Mouse (Mus musculus) naive thymus-derived CD4-positive, alpha-beta T cell, adult 2 months (primary cell): ENCODE data around the gene Dab1.

Source experiments
- DNase-seq: peaks from one replicate; pipeline ENCODE4 v3.0.0-alpha.2; 2011; ENCODE audit warnings: low read depth

Dab1 gene

DNA sequence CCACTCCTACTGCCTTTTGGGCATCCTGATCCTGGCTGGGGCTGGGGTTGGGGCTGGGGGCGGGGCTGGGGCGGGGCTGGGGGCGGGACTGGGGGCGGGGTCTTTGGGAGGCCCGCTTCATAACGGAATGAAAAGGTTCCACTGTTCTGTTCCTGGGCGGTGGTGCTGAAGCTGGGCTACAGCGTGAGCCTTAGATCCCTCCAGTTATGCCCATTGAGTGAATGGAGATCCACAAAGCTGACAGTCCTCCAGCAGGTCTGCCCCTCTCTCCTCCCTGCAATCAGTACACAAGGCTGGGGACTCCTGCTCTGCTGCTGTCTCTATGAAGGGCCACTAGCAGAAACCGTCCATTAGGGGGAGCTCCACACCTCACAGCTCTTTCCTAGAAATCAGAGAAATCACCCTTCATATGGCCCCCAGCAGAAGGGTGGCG is 895.4 kb downstream of the Dab1 start:
- no peak for DNase-seq

DNA sequence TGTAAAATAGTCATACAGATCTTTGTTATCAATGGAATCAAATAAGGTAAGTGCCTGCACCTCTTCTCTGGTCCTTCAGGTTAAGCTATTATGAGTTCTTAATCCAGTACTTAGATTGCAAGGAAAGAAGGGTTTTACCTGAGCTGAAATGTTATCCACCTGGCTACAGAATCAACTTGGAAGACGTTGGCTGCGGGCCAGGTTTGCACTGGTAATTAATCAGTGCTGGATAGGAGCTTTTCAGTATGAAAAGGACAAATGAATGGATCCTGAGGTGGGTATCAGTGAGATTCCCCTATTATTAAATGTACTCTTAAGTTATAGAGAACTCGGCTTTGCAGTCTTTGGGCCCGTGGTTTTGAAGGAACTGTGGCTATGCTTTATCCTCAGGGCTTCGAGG is 896.5 kb downstream of the Dab1 start:
- DNase-seq: no peak

GRCm38 (mm10) chr4:104522324-104522723 is 903.2 kb downstream of the Dab1 start:
- no peak for DNase-seq

GRCm38 (mm10) chr4:104523776-104524175 is 904.6 kb downstream of the Dab1 start:
- no peak for DNase-seq

- DNase-seq: no peak
These were observed 910.9 kb downstream of the Dab1 start for GRCm38 (mm10) chr4:104529905-104530646.

- DNase-seq: no peak
These were observed 913.7 kb downstream of the Dab1 start for GRCm38 (mm10) chr4:104532846-104533245.

DNA sequence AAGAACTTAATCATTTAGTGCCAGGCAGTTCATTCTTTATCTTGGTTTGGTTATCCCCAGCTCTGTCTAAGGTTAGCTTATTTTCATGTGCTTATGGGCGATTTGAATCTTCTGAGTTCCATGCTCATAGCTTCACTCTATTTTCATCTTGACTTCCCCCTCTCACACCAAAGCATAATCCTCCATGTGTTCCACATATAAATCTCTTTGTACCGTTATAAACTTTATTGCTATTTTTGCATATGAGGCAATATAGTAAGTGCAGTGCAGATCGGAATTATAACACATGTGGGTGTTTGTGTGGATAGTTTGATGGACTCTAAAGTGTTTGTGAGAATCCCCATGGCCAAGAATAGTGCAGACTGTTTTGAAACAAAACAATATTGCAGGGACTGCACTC is 919.3 kb downstream of the Dab1 start:
- DNase-seq: no peak

DNA sequence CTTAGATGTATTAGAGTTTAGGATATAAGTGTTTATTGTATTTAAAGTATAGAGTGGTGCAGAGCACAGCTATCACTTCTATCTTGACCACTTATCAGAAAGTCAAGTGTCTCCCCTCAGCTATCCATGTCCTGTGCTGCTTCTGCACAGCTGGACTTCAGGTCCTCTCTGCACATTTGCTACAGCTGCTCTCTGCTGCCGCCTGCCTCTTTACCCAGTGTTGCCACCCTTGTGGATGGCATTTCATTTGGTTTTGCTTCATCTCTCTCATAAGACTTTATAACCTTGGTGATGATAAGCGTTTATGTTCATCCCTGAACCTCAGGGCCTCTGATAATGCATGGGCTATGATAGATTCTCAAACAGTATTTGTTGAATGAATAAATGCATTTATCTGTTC is 919.9 kb downstream of the Dab1 start:
- no peak for DNase-seq

GRCm38 (mm10) chr4:104547091-104547490 is 927.9 kb downstream of the Dab1 start:
- no peak for DNase-seq

- no peak for DNase-seq
These were observed 929.1 kb downstream of the Dab1 start for GRCm38 (mm10) chr4:104548287-104548686.

DNA sequence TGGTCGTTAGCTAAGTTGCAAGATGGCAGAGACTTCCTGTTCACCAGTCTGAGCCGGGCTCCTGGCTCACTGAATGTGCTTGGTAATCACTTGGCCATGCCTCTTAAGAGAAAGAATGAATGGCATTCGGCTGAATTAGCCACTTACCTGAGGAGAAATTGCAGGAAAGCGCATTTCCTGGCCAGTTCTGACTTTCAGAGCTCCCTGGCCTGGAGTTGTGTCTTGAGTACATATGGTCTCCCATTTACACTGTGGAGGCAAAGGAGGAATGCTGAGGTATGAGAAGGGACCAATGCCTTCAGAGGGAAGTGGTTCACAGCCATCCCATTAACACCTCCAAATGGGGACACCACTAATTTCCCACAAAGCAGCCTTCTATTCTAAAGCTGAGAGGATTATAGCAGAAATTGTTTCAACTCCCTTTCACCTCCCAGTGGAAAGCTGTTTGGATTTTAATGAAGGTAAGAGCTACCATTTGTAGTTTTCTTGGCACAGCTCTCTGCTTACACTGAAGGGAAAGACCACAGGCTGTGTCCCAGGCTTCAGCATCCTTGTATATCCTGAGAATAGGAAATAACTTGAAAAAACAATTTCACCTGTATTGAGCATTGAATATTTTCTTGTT is 931.5 kb downstream of the Dab1 start:
- DNase-seq: no peak

DNA sequence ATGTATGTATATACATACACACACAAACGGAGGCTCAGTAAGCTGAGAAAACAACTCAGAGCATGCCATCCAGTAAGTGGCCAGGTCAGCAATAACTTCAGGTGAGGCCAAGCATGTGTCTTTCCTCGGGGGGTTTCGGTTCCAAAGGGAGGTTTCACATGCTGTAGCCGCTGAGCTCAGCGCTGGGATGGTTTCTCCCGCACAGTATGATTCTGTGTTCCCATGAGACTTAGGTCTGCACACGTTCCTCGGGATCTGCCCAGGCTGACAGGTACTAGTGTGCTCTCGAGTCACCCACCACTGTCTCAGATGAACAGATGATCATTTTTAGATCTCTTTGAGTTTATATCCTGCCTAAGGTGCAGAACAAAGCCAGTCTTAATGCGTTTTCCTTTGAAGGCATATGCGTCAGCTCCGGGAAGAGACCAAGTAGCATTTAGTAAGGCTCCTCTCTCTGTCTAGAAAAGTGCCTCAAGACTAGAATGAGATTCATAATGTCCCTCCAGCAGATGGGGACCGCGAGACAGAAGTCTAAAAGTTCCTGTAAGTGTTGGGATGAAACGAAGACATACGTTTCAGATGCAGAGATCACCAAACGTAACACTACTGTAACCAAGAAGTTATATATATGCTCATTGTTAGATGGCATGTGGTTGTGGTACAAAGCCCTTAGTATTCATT is 932.4 kb downstream of the Dab1 start:
- DNase-seq: no peak

DNA sequence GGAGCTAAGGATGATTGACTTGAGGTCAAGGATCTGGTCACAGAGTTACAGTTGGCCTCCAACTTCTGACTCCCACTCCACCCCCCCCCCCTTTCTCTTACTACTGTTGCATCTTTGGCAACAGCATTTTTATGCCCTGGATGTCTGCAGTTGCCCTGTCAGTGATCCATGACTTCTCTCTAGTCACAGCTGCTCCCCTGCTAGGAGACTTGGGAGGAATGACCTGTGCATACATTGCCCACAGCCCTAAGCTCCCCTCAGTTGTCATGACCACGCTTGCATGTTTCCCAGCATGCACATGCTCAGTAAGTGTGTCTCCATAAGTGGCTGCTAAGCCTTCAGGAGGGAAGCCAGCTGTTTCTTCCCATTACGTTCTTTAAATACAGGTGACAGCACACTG is 936.2 kb downstream of the Dab1 start:
- no peak for DNase-seq

- no peak for DNase-seq
These were observed 944.4 kb downstream of the Dab1 start for GRCm38 (mm10) chr4:104563512-104563911.

DNA sequence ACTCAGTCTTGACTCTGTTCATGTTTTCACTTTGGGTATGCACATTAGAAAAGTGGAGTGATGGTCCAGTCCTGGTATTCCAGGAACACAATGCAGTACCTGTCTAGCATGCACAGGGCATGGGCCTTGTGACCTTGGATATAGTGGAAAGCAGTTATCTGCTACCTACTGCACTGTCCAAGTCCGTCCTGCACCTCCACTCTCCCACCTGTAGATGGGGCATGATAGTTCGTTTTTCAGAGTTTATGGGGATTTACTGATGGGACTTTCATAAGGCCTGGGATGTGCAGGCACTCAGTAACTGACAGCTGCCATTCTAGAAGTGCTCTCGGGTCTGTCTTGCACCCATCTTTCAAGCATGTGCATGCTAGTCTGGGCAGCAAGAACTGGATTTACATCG is 951.4 kb downstream of the Dab1 start:
- DNase-seq: no peak

- no peak for DNase-seq
These were observed 953.3 kb downstream of the Dab1 start for GRCm38 (mm10) chr4:104572440-104572839.

GRCm38 (mm10) chr4:104573419-104573818 is 954.3 kb downstream of the Dab1 start:
- no peak for DNase-seq

DNA sequence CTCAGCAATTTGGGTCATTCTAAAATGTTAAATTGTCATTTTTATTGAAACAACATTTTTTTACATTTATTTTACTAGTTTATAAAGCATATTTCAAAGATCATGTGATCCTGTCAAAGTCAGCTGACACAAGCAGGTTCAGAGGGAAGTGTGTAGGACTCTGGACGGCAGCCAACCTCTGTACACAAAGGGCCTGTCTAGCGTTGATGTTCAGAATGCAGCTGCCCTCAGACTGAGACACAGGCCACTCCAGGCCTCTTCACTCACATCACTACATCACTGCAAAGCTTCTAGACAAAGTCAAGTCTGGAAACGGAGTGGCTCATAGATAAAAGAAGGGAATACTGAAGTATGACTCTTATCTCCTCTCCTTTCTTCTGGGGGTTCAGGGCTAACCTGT is 959.2 kb downstream of the Dab1 start:
- no peak for DNase-seq

GRCm38 (mm10) chr4:104579946-104580544 is 960.9 kb downstream of the Dab1 start:
- no peak for DNase-seq

DNA sequence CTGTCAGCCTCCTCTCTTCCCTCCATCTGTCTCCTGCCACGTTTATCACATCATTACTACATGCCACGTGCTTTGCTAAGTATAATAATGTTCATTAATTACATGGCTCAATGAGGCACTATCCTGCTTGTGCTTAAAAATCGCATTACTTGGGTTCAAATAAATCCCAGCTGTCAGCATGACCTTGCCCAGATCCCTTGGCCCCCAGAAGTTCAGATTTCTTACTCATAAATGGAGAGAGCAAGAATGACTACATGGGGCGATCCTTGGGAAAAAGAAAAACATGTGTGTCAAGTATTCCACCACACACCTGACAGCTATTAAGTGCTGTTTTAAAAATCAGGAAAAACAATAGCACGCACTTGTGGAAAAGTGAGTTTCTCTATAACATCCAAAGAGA is 963.6 kb downstream of the Dab1 start:
- no peak for DNase-seq

GRCm38 (mm10) chr4:104587826-104588225 is 968.7 kb downstream of the Dab1 start:
- DNase-seq: no peak

GRCm38 (mm10) chr4:104596936-104597335 is 977.8 kb downstream of the Dab1 start:
- no peak for DNase-seq
